Mouse (Mus musculus): ENCODE data around the gene Plagl2.
A peak's percentile ranks its signal among the peaks of the same experiment; 100 is the strongest.
"Not testable (repeated sequence)": the region's sequence is repeated elsewhere in the genome, so short reads cannot be mapped to it uniquely, and the experiment has no call there.

The Plagl2 gene

DNA sequence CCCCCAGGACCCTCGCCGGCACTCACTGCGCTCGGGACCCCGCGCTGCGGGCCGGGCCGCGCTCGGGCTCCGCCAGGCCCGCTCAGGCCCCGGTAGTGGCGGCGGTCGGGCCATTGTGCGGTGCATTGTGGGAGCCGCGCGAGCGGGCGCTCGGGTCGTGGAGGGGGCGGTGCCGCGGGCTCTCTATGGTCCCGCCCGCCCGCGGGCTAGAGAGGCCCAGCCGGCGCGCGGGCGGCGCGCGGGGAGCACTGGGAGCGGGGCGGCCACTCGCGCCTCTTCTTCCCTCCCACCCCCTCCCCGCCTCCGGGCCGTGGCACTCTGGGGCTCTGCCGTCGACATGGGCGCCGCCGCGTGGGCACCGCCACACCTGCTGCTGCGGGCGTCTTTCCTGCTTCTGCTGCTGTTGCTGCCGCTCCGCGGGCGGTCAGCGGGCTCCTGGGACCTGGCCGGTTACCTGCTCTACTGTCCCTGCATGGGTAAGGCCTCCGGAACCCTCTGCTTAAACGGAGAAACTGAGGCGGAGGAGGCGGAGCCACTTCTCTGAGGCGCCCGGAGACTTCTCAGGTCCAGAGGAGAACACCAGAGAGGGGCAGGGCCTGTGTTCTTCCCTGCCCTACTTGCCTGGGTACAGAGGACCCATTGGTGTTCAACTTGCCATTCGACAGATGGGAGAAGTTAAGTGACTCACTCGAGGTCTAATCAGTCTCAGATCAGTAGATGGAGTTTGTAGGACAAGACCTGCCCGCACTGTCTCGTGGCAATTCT lies at the start of gene Plagl2, which contains the start of gene Pofut1:
Gene Plagl2 (minus strand): TSS at position 177 of the 765 bp plus-strand sequence.
Gene Pofut1 (plus strand): TSS at position 284 of the 765 bp plus-strand sequence.
- DNase-seq, result peak; percentile 85

GRCm38 (mm10) chr2:153287835-153288234 lies 46.6 kb upstream of the Plagl2 start:
- DNase-seq, result no peak

DNA sequence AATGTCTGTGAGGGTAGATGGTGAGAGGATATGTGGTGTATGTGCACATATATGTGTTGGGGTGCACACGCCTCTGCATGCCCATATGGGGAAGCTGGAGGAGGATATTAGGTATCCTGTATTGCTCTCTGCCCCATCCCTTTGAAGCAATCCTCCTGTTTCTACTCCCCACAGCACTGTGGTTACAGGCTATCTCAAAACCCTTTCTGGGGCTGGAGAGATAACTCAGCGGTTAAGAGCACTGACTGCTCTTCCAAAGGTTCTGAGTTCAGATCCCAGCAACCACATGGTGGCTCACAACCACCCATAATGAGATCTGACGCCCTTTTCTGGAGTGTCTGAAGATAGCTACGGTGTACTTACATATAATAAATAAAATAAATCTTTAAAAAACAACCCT lies 45.3 kb upstream of the Plagl2 start:
- no peak for DNase-seq

DNA sequence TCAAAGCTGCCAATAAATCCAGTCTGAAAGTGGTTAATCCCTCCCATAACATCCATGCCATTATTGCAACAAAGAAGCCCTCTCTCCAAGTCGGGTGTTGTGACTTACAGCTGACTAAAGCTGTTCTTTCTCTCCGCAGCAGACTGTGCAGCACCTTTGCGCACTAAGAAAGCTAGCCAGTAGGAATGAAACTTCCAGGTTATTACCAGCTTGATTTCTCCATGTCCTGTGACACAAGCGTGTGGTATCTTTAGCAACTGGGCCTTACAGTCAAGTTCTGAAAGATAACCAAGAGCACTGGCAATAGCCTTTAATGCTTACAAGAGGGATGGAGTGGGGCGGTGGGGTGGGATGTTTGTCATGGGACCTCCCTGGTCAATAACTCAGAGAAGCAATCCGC lies 42.7 kb upstream of the Plagl2 start:
- DNase-seq, result no peak

GRCm38 (mm10) chr2:153278357-153278756 lies 37.1 kb upstream of the Plagl2 start:
- DNase-seq, result no peak

DNA sequence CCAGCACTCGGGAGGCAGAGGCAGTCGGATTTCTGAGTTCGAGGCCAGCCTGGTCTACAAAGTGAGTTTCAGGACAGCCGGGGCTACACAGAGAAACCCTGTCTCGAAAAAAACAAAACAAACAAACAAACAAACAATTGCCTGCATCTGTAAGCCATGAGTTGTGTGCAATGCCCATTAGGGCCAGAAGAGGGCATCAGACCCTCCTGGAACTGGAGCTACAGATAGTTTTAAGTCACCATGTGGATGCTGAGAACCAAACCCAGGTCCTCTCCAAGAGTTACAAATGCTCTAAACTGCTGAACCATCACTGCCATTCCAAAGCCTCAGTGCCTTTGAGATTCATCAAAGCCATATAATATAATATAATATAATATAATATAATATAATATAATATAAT lies 35.6 kb upstream of the Plagl2 start:
- DNase-seq, result not testable (repeated sequence)

- no peak for DNase-seq
Measured at GRCm38 (mm10) chr2:153276440-153276839, 35.2 kb upstream of the Plagl2 start.

DNA sequence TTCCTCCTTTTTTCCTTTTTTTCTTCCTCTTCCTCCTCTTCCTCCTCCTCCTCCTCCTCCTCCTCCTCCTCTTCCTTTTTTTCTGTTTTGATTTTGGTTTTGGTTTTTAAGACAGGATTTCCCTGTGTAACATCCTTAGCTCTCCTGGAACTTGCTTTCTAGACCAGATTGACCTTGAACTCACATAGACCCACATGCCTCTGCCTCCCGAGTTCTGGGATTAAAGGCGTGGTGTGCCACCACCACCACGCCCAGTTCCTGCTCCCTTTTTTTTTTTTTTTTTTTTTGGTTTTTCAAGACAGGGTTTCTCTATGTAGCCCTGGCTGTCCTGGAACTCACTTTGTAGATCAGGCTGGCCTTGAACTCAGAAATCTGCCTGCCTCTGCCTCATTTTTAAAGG lies 34.4 kb upstream of the Plagl2 start:
- DNase-seq, result not testable (repeated sequence)

DNA sequence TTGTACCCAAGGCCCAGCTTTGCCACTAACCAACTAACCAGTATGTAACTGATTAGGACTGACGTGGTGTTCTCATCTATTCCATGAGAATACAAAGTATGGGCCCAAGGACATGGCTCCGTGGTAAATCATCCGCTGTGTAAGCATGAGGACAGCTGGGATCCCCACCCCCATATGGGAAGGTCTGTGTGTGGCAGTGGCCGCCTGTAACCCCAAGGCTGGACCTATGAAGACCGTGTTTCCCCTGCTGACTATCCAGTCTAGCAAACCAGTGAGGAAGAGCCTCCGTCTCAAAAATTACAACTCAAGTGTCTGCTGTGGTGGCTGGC lies 33.7 kb upstream of the Plagl2 start:
- no peak for DNase-seq

DNA sequence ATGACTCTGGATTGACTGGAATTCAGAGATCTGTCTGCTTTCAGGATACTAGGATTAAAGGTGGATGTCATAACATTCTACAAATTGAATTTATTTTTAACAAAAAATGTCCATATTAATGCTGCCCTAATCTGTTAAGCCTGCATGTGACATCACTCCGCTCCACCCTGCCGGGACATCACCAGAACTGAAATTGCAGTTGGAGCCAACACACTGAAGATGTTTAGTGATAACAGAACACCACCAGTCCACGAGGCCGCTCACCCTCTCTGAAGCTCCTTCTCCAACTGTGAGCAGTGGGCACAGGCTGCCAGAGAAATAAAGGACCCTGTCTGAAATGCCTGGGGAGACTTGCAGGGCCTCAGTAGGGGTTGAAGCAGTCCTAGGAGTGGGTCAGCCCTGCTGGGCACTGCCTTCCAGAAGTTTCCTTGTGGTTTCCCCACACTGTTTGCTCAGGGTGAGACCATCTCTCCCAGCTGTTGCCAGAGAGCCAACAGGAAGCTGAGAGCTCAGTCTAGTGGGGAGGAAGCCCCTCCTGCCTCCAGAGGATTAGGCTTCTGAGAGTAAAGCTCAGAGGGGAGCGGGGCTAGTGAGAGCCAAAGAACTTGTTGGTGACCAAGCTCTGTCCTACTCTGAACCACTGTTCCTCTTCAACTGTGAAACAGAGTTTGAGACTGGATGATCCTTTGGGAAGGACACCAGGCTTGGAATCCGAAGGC lies 33.1 kb upstream of the Plagl2 start:
- not testable (repeated sequence) for DNase-seq

DNA sequence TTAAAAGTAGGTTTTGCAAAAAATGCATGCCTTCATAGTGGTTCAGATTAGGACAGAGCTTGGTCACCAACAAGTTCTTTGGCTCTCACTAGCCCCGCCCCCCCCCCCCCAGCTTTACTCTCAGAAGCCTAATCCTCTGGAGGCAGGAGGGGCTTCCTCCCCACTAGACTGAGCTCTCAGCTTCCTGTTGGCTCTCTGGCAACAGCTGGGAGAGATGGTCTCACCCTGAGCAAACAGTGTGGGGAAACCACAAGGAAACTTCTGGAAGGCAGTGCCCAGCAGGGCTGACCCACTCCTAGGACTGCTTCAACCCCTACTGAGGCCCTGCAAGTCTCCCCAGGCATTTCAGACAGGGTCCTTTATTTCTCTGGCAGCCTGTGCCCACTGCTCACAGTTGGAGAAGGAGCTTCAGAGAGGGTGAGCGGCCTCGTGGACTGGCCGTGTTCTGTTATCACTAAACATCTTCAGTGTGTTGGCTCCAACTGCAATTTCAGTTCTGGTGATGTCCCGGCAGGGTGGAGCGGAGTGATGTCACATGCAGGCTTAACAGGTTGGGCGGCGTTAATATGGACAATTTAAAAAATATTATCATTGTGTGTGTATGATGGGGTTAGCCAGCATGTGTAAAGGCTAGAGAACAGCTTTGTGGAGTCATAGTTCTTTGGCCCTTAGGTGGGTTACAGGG lies 29.1 kb upstream of the Plagl2 start:
- not testable (repeated sequence) for DNase-seq

DNA sequence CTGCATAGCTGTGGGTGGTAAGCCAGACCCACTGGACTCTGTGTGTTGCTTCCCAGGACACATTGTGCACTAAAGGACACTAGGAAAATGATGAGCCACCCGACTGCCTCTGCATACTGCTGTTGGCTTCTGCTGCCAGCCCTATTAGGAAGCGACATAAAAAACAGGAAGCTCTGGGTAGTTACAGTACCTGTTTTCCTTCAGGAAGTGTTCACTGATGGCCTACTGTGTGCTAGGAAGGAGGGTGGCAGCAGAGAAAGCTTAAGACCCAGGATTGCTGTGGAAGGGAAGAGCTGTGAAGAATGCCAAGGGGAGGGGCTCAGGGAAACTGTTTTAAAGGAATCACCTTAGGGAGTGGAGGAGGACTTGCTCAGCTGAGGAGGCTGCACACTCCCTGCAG lies 26.1 kb upstream of the Plagl2 start:
- no peak for DNase-seq

- DNase-seq, result no peak
Measured at GRCm38 (mm10) chr2:153263053-153263452, 21.8 kb upstream of the Plagl2 start.

DNA sequence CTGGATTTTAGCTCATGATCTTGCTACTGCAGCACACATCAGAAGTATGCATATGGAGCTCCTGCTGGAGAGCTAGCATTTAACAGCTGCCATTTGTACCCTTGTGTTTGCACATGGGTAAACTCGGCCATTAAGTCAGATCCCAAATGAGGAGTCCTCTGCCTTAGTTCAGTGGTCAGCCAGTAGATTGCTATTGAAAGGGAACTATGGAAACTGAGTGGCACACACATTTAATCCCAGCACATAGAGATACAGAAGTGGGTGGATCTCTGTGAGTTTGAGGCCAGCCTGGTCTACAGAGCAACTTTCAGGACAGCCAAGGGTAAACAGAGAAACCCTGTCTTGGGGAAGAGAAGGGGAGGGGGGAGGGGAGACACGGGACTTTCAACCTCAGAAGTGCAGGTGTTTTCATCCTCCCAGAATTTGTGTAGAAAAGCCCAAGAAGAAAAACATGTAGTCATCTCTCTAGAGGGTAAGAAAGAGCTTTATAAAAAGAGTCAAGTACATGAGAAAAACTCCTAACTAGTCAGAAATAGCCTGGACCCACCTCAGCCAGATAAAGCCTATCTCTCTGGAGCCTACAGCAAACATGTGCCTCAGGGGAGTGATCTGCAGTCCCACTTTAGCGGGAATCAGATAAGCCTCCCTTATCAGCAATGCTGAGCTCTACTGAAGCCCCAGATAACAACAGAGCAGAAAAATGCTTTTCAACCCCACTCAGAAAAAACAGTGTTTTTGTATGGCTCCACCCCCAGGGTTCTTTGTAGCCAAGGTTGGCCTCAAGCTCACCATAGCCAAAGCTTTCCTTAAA lies 18.8 kb upstream of the Plagl2 start:
- DNase-seq, result no peak

DNA sequence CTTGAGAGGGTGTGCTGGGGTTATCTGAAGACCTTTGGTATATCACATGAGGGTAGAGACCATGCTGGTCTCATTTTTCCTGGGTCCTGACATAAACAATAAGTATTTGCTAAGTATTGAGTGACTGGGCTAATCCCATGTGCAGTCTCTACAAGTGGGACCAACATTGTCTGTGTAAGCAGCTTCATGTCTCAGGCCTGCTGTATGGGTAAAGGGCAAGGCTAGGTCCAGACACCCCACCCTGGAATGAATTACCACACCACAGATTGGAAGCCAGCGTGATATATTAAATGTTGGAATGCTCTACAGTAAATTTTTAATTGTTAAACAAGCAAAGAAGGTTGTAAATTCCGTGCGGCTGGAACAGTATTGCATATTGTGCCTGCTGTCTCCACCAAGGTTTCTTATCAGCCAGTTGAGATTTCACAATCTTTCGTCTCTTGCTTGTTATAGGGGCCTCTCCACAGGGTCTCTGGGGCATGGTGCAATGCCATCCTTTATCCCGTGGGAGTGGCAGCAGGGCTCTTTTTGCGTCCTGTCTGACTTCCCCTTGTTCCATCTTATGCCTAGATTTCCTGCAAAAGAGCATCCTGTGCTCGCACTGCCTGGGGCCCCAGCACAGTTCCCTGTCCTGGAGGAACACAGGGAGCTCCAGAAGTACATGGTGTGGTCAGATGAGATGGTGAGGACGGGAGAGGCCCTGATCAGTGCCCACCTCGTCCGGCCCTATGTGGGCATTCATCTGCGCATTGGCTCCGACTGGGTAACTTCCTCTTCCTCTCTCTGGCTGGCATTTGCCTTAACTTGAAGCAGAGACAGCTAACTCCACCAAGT lies 18.0 kb upstream of the Plagl2 start:
- no peak for DNase-seq

- DNase-seq, result no peak
Measured at GRCm38 (mm10) chr2:153256604-153257003, 15.4 kb upstream of the Plagl2 start.

DNA sequence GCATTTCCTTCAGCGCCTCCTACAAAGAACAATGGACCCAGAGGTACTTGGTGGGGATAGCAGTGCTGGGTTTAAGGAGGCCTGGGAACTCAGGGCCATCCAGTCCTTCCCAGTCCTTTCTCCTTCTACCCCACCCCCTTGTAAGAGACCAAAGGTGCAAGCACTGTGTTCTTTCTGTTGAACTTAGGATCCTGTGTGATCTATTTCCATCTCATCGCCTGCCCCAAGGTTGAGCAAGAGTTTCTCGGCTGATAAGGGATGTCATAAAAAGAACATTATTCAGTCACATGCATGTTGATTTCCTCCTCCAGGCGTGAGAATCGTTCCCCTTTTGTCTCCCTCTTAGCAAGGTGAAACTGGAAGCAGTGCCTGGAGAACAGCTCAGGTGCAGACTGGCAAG lies 8.5 kb upstream of the Plagl2 start:
- no peak for DNase-seq

GRCm38 (mm10) chr2:153242156-153242555 lies 930 bp upstream of the Plagl2 start:
- no peak for DNase-seq

GRCm38 (mm10) chr2:153240701-153241235 lies 458 bp downstream of the Plagl2 start:
- DNase-seq, result no peak

GRCm38 (mm10) chr2:153239860-153240480 lies 1.3 kb downstream of the Plagl2 start:
- no peak for DNase-seq
